Mouse (Mus musculus) limb, embryonic 10.5 days (tissue): ENCODE results near the gene Klhdc8a. TPM values are rescaled to one million over a fixed set of nuclear protein-coding genes. Genes with fewer than 3 reads are reported as not detected.

Experiments used
- DNase-seq: peaks from one replicate; pipeline ENCODE4 v3.0.0-alpha.2; 2017; ENCODE audit warnings: low spot score
- H3K27ac ChIP-seq: fragments of 300-500 bp; sonication (generic); 2 replicates; pipeline ENCODE4 v1.5.1; 2016; ENCODE audit warnings: mild to moderate bottlenecking
- H3K27me3 ChIP-seq: fragments of 300-500 bp; sonication (generic); 2 replicates; pipeline ENCODE4 v1.6.1; 2016; ENCODE audit warnings: low read depth, mild to moderate bottlenecking; ENCODE audit not compliant: poor library complexity, severe bottlenecking
- H3K36me3 ChIP-seq: fragments of 300-500 bp; sonication (generic); 2 replicates; pipeline ENCODE4 v1.6.1; 2016; ENCODE audit warnings: mild to moderate bottlenecking, moderate library complexity
- H3K4me1 ChIP-seq: fragments of 300-500 bp; sonication (generic); 2 replicates; pipeline ENCODE4 v1.6.1; 2016
- H3K4me3 ChIP-seq: fragments of 300-500 bp; sonication (generic); 2 replicates; pipeline ENCODE4 v1.5.1; 2016; ENCODE audit warnings: mild to moderate bottlenecking, moderate library complexity
- H3K9me3 ChIP-seq: fragments of 300-500 bp; sonication (generic); replicated peaks from 2 replicates; pipeline ENCODE4 v1.6.1; 2016; ENCODE audit warnings: mild to moderate bottlenecking
- WGBS: fragments of 180-500 bp; shearing (Covaris S2); methylation state at CpG from one replicate; pipeline ENCODE4 v1.1.7; 2016; 5-methylcytosine and 5-hydroxymethylcytosine counted together
- polyA plus RNA-seq: library from polyadenylated mRNA; unstranded; fragments of >200 nt; fragmentation: Nextera tagmentation; extraction: Ambion mirVana; gene quantifications from 2 replicates; pipeline ENCODE4 v1.2.1, GENCODE M21; 2016

Klhdc8a gene
- polyA plus RNA-seq, 1 experiment from 2014 or later, result not detected

GRCm38 (mm10) chr1:132330397-132330796, 32.0 kb downstream of the Klhdc8a start:
- no peak for DNase-seq
- WGBS, result 87% methylated on average over 15 of the region's 15 CpGs

GRCm38 (mm10) chr1:132331283-132331682, 32.9 kb downstream of the Klhdc8a start:
- Histone ChIP-seq H3K36me3 (no peaks in the 10 kb centered on the region), H3K9me3 (no peaks in the 10 kb centered on the region), H3K27me3 (no peaks in the 10 kb centered on the region), H3K27ac (0 out of 2 replicates have a peak overlapping the region, but pooled peaks have one; percentile 28), H3K4me3 (no peak overlapping the region), H3K4me1 (peaks cover 73% of the 10 kb centered on the region)
- 87% methylated on average over 17 of the region's 17 CpGs for WGBS
- no peak for DNase-seq

More at GRCm38 (mm10) chr1:132330397-132330796, 32.0 kb downstream of the Klhdc8a start:
- Histone ChIP-seq H3K27ac (0 out of 2 replicates have a peak overlapping the region, but pooled peaks have one; percentile 15), H3K4me1 (peaks cover 76% of the 10 kb centered on the region), H3K4me3 (no peak overlapping the region), H3K36me3 (no peaks in the 10 kb centered on the region), H3K27me3 (no peaks in the 10 kb centered on the region), H3K9me3 (no peaks in the 10 kb centered on the region)

- WGBS, result 4% methylated on average over 2 of the region's 2 CpGs
- Histone ChIP-seq H3K27ac (peak overlapping the region; percentile 79), H3K36me3 (no peaks in the 10 kb centered on the region), H3K27me3 (peaks cover 5% of the 10 kb centered on the region; the same call in 1 of the 2 replicates), H3K4me3 (peak overlapping the region; percentile 34; the same call in 1 of the 2 replicates), H3K9me3 (no peaks in the 10 kb centered on the region), H3K4me1 (peaks cover 72% of the 10 kb centered on the region)
- no peak for DNase-seq
Observed at GRCm38 (mm10) chr1:132333201-132333600, 34.8 kb downstream of the Klhdc8a start.

GRCm38 (mm10) chr1:132333675-132334141, 35.3 kb downstream of the Klhdc8a start:
- peak; percentile 60 for DNase-seq
- WGBS, result 0% methylated on average over 4 of the region's 4 CpGs
- no peaks in the 10 kb centered on the region for H3K36me3 ChIP-seq
- peaks cover 5% of the 10 kb centered on the region; the same call in 1 of the 2 replicates for H3K27me3 ChIP-seq
- peak overlapping the region; percentile 79 for H3K27ac ChIP-seq
- H3K4me1 ChIP-seq, result peaks cover 69% of the 10 kb centered on the region
- no peaks in the 10 kb centered on the region for H3K9me3 ChIP-seq
- H3K4me3 ChIP-seq, result peak overlapping the region; percentile 34; the same call in 1 of the 2 replicates

GRCm38 (mm10) chr1:132334178-132334801, 35.9 kb downstream of the Klhdc8a start:
- H3K4me1 ChIP-seq, result peaks cover 67% of the 10 kb centered on the region
- WGBS, result 31% methylated on average over 6 of the region's 6 CpGs

GRCm38 (mm10) chr1:132335378-132335965, 37.0 kb downstream of the Klhdc8a start:
- Histone ChIP-seq H3K9me3 (no peaks in the 10 kb centered on the region), H3K4me3 (no peak overlapping the region), H3K4me1 (peaks cover 57% of the 10 kb centered on the region), H3K27ac (peak overlapping the region; percentile 79; the same call in 1 of the 2 replicates), H3K27me3 (peaks cover 5% of the 10 kb centered on the region; the same call in 1 of the 2 replicates), H3K36me3 (no peaks in the 10 kb centered on the region)
- no peak for DNase-seq
- WGBS, result 76% methylated on average over 12 of the region's 12 CpGs

More at GRCm38 (mm10) chr1:132334178-132334801, 35.9 kb downstream of the Klhdc8a start:
- H3K36me3 ChIP-seq, result no peaks in the 10 kb centered on the region
- 0 out of 2 replicates have a peak overlapping the region, but pooled peaks have one; percentile 34 for H3K4me3 ChIP-seq
- no peak for DNase-seq
- peak overlapping the region; percentile 79 for H3K27ac ChIP-seq
- H3K27me3 ChIP-seq, result peaks cover 5% of the 10 kb centered on the region; the same call in 1 of the 2 replicates
- no peaks in the 10 kb centered on the region for H3K9me3 ChIP-seq

- WGBS, result 73% methylated on average over 6 of the region's 6 CpGs
- no peak for DNase-seq
- Histone ChIP-seq H3K4me1 (peaks cover 50% of the 10 kb centered on the region), H3K4me3 (no peak overlapping the region), H3K27ac (no peak overlapping the region), H3K27me3 (peaks cover 5% of the 10 kb centered on the region; the same call in 1 of the 2 replicates), H3K9me3 (no peaks in the 10 kb centered on the region), H3K36me3 (no peaks in the 10 kb centered on the region)
Observed at GRCm38 (mm10) chr1:132336921-132337320, 38.5 kb downstream of the Klhdc8a start.

- DNase-seq, result no peak
- peaks cover 38% of the 10 kb centered on the region for H3K4me1 ChIP-seq
- 39% methylated on average over 8 of the region's 8 CpGs for WGBS
Observed at GRCm38 (mm10) chr1:132338027-132338660, 39.7 kb downstream of the Klhdc8a start.

GRCm38 (mm10) chr1:132341731-132342501, 43.5 kb downstream of the Klhdc8a start:
- WGBS, result 52% methylated on average over 5 of the region's 5 CpGs
- H3K27me3 ChIP-seq, result peaks cover 2% of the 10 kb centered on the region; the same call in 1 of the 2 replicates
- no peak overlapping the region for H3K27ac ChIP-seq
- no peaks in the 10 kb centered on the region for H3K9me3 ChIP-seq
- peaks cover 11% of the 10 kb centered on the region; the same call in 1 of the 2 replicates for H3K4me1 ChIP-seq
- no peaks in the 10 kb centered on the region for H3K36me3 ChIP-seq
- no peak overlapping the region for H3K4me3 ChIP-seq
- no peak for DNase-seq

More at GRCm38 (mm10) chr1:132338027-132338660, 39.7 kb downstream of the Klhdc8a start:
- Histone ChIP-seq H3K27ac (no peak overlapping the region), H3K4me3 (no peak overlapping the region), H3K9me3 (no peaks in the 10 kb centered on the region), H3K27me3 (peaks cover 5% of the 10 kb centered on the region; the same call in 1 of the 2 replicates), H3K36me3 (no peaks in the 10 kb centered on the region)

- Histone ChIP-seq H3K4me1 (peaks cover 7% of the 10 kb centered on the region; the same call in 1 of the 2 replicates), H3K9me3 (no peaks in the 10 kb centered on the region), H3K4me3 (no peak overlapping the region), H3K27me3 (no peaks in the 10 kb centered on the region), H3K36me3 (no peaks in the 10 kb centered on the region), H3K27ac (no peak overlapping the region)
- 79% methylated on average over 3 of the region's 3 CpGs for WGBS
- DNase-seq, result no peak
Observed at GRCm38 (mm10) chr1:132342518-132342917, 44.1 kb downstream of the Klhdc8a start.

GRCm38 (mm10) chr1:132343191-132343590, 44.8 kb downstream of the Klhdc8a start:
- H3K27ac ChIP-seq, result no peak overlapping the region
- 91% methylated on average over 2 of the region's 2 CpGs for WGBS
- H3K4me1 ChIP-seq, result no peaks in the 10 kb centered on the region; the same call in 1 of the 2 replicates
- DNase-seq, result no peak
- H3K27me3 ChIP-seq, result no peaks in the 10 kb centered on the region
- no peaks in the 10 kb centered on the region for H3K9me3 ChIP-seq
- H3K36me3 ChIP-seq, result no peaks in the 10 kb centered on the region
- H3K4me3 ChIP-seq, result no peak overlapping the region

- Histone ChIP-seq H3K9me3 (no peaks in the 10 kb centered on the region), H3K4me3 (no peak overlapping the region), H3K27ac (no peak overlapping the region), H3K27me3 (no peaks in the 10 kb centered on the region), H3K36me3 (no peaks in the 10 kb centered on the region), H3K4me1 (no peaks in the 10 kb centered on the region; the same call in 1 of the 2 replicates)
- DNase-seq, result no peak
- WGBS, result 88% methylated on average over 1 of the region's 1 CpGs
Observed at GRCm38 (mm10) chr1:132343656-132344055, 45.2 kb downstream of the Klhdc8a start.
